Mouse (Mus musculus): Measurements from ENCODE around the gene Ccdc97.
"Not testable (repeated sequence)": the region's sequence is repeated elsewhere in the genome, so short reads cannot be mapped to it uniquely, and the experiment has no call there.

Ccdc97 gene

DNA sequence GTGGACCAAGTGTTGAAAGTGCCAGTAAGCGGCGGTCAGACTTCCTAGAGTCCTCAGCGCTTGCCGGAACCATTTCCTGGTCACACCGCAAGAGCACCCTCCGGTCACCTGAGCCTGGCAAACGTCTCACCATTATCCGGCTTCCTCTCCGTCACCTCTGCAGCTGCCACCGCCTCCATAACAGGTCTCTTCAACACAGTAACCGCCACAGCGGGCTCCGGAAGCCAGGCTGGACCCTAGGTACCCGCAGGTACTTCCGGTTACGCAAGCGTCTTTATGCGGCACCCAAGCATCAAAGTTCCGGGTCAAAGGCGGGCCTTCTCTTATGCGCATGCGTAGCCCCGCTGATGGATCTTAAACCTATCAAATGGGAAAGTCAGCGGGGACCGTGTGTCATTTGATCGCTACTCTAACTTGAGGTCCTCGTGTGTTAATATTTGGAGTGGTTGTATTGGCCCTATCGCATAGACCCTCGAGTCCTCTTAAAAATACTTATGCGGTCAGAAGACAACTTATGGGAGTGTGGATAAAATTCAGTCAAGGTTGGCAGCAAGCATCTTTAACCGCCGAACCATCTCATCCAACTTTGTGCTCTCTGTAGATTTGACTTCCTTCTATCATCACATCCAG is at the start of gene Ccdc97:
Gene Ccdc97 (minus strand): TSS at position 301 of the 630 bp plus-strand sequence.
- DNase-seq: peak; percentile 95

DNA sequence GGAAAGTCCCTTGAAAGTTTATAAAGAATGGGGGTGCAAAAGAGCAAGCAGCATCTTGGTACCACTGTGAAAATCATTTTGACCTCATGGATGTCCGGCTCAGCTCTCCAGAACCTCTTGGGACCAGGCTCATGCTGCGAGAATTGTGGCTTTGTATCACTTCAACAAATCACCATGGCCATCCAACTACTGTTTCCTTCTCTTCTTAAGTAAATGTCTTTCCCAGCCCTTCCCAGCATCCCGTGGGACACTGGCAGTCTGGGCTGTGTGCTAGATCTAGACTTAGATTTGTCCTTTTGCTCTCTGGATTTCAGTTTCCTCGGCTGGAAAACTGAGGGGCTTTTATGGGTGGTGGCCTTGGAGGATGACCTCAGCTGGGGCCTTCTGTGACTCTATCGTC is 49.3 kb upstream of the Ccdc97 start:
- no peak for DNase-seq

DNA sequence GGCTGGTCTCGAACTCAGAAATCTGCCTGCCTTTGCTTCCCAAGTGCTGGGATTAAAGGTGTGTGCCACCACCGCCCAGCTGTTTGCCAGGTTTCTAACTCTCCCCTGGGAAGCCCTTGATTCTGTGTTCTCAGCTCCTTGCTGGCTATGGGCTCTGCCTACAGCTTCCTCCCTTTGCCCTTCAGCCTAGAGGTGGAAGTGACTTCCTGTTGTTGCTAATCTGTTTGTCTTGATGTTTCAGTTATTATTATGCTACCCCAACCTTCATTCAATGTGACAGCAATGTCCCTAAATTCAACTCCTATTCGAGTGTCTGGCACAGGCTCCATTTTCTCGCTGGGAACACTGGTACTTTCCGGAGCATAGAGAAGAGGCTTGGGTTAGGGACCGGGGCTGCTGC is 47.2 kb upstream of the Ccdc97 start:
- no peak for DNase-seq

DNA sequence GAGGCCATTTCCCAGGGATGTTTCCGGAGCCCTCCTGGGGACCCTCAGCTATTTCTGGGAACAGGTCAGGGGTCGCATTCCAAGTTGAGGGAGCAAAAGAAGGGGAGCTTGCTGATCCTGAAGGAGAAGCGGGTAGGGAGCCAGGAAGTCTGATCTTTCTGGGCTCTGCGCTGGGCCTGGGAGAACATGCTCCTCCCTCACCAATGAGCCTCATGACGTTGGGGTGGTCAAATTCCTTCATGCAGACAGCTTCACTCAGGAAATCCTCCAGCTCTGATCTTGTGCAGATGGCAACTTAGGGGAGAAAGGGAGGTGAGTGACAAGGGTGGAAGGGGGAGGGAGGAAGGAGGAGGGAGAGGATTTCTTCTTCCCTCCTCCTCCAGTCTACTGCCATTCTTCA is 45.3 kb upstream of the Ccdc97 start:
- peak; percentile 25 for DNase-seq

DNA sequence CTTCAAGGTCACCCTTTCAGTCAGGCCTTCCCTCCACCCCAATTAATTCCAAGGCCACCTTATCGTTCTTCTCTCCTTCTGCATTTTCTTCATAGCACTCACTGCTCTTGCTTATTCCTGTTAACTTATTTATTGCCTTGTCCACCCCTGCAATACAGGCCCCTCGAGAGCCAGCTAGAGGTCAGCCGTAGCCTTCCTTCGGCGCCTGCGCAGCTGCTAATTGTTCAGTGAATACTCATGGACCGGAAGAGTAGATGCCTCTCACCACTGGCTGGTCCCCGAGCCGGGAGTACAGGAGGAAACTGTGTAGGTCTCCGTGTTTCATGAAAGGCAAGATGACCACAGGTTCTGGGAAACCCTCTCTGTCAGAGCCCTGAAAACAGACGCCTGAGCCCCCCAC is 44.8 kb upstream of the Ccdc97 start:
- DNase-seq: peak; percentile 34

DNA sequence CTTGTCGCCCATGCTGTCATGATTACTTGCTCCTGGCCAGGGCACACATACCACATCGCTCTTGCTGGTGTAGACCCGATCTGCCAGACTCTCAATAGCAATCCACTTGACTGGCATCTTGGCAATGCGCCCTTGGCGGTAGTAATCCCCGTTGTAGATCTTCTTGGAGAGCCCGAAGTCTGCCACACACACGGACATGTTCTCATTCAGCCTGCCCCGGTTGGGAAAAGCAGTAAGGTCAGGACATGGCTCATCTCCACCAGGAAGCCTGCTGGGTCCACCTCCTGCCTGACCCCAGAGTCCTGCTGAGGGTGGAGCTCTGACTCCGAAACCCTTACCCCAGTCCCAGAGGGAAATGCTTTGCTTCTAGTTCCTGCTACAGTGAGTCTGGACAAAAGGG is 42.5 kb upstream of the Ccdc97 start:
- no peak for DNase-seq

DNA sequence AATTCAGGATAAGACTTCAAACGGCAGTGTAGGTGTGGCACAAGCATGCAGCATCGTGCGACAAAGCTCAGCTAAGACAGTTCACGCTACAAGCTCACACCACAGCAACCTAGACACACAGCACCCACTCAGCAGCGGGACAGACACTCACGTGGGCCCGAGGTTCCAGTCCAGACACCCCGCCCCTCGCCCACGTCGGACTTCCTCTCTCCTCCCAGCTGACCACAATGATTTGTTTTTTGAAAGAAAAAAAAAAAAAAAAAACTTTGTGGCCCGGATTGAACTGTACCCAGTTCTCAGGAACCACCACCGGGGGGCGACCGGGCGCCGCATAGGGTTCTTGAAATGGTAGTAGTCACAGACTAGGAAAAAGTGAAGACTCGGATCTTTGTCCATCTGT is 37.1 kb upstream of the Ccdc97 start:
- DNase-seq: peak; percentile 93

DNA sequence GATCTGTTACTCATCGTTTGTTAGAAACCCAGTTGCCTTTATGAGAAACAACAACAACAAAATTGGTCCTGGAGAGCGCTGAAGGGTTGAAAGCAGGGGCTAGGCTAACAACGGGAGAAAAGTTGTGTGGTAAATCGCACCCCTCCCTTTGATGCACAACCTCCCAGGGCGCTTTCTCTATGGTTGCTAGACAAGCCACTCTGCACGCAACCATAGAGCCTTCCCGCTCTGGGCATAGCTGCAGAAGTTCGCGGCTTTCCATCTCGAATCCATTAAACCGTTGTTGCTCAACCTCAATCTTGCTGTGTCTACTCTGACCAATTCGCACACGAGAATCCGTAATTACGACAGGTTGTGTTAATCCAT is 36.6 kb upstream of the Ccdc97 start:
- DNase-seq: no peak

DNA sequence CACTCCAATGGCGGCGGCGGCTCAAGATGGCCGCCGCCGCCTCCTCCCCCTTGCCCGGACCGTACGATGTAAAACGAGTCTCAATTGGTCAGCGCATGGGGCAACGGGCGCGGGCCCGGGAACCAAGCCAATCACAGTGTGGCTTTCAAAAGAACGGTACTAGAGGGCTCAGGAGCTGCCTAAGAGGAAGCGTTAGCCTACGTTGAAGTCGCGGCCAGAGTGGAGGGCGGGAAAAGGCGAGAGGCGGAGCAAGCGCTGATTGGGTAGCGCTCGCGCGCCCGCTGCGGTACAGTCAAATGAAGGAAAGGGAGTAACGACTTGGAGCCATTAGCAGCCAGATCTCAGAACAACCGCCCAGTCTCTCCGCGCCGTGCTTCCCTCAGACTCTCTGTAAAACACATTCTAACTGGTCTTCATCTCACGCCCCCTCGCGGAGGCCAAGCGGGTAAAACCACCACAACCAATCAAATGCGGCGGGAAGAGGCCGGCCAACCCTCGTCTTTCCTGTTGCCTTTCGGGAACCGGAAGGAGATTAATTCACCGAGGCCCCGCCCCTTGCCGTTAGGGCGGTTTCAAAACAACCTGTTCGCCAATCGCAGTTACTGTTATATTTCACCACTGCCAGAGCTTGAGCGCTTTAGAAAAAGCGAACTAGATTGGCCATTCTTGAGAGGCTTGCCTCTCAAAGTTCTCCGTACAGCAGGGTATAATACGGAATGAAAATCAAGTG is 36.0 kb upstream of the Ccdc97 start, which contains the start of gene Hnrnpul1:
Gene Hnrnpul1 (minus strand): TSS at position 20 of the 730 bp plus-strand sequence.
- DNase-seq: peak; percentile 100

DNA sequence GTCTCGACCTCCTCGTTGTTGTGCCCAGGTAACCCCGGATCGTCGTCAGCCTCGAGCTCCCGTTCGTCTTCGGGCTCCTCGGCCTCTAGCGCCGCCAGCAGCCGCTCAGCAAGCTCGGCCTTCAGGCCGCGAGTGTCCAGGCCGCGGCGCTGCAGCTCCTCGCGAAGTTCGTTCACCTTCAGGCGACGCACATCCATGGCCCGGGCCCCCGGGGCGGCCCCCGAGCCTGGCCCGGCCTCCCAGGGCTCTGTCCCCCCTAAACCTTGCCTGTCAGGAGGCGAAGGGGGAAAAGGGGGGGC is 35.5 kb upstream of the Ccdc97 start:
- no peak for DNase-seq

DNA sequence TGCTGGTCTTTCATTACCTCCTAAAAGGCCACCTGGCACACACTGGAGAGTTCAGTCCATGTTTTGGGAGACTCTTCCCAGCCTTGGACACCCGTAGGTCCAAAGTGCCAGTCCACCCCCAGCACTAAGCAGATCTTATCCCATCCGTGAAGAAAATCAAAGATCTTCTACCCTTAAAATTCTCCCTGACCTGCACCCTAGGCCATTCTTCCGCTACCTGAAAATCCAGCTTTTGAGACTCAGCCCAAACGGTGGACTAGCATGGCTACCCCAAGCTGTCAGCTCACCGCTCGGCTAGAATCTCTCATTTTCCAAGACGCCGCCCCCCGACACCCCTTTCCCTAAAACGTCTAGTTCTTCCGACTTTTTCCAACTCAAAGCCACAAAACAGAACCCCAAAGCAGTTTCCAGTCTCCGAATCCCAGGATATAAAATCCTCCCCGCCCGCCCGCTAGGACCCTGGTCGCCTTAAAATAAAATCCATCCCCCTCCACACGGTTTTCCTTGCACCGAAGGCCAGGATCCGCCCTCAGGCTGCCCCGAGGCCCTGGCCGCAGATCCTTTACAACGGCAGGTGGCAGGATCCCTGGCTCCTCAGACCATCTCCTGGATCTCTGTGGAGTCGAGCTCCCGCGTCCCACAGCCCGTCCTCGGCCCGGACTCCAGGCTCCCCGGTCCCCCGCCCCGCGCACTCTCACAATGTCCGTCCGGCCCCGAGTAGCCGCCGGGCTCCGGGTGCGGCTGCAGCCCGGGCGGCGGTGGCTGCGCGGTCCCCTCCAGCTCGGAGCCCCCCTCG is 35.0 kb upstream of the Ccdc97 start:
- peak; percentile 32 for DNase-seq

DNA sequence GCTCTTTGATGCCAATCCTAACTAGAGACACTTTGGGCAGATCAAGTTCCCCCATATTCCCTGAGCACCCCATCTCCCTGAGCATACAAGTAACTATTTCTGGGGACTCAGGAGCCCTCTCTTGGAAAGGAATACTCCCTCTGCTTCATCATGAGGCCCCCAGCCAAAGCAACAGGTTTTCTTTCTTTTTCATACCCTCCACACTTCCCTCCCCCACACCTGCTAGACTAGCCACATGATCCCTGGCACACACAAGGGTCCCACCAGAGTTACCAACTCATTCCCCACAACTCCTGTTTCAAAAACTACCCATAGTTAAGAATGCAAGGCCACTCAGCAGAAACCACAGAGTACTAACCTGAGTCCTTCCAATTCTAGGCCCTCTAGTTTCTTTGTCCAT is 34.2 kb upstream of the Ccdc97 start:
- no peak for DNase-seq

DNA sequence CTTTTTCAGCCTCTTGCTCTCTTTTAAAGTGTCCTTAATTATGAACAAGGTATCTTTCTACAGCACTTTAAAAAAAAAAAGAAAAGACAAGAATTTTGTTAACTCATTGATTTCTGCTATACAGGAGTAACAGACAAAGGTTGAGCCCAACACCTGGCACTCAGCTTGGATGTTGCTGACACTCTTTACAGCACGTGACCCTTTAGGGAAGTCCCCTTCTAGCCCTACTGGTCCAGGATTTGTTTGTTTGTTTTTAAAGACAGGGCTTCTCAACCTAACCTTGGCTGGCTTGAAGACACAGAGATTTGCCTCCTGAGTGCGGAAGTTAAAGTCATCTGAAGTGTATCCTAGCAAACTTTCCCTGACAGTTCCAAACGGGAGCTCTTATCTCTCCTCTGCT is 28.0 kb upstream of the Ccdc97 start:
- no peak for DNase-seq

DNA sequence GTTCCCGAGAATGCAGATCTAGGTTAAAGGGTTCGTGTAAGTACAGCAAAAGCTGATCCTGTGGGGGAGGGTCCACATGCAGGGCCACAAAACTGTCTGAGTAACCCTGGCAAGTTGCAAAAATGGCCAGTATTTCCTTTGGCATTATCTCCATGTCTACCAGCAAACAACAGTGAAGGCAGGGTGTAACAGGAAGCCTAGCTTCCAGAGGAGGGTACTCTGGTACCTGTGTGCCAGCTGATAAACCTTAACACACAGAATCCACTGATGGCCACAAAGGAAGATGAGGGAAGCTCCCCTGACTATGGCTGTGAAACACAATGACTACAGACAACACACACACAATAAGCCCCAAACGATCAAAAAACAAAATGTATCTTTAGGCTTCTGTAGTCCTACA is 19.4 kb upstream of the Ccdc97 start:
- no peak for DNase-seq

DNA sequence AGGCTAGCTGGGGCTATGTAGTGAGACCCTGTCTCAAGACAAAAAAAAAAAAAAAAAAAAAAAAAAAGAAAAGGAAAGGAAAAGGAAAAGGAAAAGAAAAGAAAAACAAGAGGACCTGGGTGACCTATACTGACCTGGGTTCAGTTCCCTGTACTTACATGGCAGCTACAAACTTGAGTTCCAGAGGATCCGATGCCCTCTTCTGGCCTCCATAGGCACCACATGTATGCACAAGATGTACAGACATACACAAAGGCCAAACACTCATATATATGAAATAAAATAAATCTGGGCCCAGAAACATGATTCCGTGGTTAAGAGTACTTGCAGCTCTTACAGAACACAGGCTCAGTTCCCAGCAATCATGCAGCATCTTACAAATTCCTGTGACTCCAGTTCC is 18.0 kb upstream of the Ccdc97 start:
- DNase-seq: no peak

DNA sequence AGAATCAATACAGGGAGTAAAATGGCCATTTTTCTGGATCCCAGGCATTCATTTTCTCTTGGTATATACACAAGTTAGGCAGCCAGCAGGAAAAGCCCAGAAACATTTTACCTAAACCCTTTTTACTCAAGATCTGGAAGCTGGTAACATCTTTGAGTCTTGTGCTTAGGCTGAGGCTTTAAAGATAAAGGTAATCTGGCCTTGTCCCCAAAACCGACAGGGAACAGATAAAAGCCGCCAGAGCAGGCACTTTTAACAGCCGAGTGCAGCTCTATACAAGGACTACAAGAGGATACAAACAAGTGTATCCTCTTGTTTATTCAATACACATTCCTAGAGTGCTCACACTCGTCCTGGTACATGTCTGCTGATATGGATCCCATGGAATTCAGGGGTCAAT is 16.1 kb upstream of the Ccdc97 start:
- no peak for DNase-seq

DNA sequence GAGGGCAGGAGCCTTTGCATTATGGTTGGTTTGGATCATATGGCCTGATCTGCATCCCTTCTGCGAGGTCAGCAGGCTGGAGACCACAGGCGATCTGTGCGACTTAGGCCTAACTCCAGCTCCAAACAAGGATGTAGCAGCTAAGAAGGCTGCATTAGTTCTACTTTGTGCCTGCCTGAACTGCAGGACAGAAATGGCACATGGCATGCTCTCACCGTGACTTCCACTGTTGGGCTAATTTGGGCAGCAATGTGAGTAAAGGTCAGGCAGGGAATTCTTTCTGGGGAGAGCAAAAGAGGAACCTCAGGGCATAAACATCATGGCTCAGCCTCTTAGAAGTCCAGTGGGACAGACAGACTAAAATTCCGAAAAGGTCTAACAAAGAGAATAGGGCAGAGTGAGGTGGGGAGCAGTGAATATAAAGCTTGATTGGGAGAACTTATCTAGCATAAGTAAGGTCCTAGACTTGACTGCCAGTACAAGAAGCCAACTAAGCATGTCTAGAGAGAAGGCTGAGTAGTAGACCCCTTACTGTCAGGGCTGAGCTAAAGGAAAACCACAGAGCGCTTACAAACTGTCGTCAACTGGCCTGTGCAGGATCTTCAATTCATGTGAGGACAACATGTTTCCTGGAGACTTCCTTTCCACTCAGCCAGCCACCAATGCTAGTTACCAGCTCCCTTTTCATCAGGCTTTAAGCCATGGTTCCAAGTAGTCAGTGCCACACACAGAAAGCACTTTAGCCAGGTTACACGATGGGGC is 12.6 kb upstream of the Ccdc97 start:
- DNase-seq: no peak

DNA sequence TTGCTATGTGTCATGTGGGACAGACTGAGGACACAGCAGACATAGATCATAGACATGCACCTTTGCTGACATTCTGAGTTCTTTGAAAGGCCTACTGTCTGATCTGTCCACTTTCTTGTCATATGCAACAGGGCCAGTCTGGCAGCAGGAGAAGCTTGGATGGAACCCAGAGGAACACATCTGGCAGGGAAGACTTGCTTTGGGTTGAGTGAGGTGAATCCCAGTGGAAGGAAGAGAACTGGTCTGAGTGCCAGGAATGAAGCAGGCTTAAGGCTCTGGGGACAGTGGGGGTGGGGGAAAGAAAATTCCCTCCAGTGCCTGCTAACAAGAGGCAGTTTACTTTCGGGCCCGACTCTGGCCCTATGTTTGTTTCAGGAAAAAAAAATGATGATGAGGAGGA is 11.0 kb upstream of the Ccdc97 start:
- DNase-seq: no peak

DNA sequence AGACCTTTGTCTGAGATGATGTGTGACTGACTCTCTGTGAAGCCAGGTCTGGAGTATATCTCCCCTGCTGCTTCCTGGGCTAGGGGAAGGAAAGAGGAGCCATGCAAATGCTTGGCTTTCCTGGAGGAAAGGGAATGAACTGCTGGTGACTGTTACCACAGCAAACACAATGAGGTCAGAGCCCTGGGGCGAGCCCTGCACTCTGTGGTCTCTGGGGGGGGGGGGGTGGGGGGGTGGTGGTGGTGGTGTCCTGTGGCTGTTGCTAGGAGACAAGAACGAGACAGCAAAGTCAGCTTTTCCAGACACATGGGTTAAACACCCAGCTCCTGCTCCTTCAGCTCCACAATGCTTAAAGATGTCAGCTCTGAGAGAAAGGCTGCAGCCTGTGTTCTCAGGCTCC is 10.5 kb upstream of the Ccdc97 start:
- no peak for DNase-seq

DNA sequence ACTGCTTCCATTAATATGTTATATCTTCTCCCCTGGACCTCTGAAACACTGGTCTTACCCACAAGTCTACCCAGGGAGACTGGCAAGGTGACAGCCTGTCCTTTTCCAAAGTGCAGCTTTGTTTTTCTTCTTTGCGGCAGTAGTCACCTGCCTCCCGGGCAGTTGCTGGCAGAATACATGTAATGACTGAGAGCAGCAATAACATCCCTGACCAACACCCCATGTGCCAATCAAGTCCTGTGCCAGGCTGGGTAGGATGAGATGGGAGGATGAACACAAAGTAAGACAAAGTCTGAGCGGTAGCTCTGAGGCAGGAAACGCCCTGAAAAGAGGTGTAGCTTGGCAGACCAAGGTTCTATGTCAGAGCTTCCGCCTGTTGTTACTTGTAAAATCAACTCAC is 8.9 kb upstream of the Ccdc97 start:
- DNase-seq: no peak

DNA sequence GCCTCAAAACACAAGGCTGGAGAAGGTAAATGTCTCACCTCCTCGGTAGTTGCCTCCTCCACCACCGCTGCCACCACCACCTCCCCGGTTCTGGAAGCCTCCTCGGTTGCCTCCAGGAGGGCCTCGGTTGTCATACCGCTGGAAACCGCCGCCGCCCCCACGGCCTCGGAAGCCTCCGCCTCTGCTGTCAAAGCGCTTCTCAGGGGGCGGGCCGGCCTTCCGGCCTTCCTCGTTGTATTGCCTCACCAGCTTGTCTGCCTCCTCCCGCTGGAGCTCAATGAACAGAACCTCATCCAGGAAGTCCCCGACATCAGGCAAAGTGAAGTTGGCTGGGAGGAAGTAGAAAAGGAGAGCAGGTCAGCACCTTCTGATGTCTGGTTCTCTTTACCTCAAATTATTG is 7.0 kb upstream of the Ccdc97 start:
- DNase-seq: no peak

DNA sequence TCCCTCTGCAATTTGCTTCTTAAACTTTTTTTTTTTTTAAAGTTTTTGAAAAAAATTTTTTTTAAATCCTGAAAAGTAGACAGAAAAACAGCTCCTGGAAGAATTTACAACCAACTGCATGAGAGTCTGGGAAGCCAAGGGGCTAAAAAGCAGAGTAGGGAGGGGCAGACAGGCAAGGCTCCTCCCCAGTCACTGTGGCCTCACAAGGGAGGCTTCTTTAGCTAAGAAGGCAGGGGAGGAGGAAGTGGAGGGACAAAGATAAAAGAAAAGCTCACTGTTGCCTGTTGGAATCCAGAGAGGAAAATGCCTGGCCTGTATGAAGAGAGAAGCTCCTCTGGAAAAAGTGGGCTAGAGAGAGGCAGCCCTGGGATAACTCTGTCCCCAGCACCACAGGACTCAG is 2.9 kb upstream of the Ccdc97 start:
- DNase-seq: not testable (repeated sequence)

DNA sequence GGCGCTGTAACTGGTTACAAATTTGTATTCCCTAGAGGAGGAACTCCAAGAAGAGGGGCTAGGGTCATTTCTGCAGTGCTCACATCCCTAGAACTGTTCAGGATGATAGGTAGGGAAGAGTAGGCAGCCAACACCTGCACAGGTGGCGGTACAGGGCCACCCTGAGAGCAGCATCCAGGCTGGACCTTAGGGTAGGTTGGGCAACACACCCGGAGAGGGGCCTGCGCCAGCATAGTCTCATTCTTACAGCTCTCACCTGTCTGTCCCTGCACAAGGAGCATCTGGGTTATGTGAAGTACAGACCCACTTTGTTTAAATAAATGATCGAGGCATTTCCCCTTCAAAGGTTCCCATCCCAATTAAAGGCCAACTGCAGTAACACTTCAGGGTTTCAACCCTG is 1.9 kb upstream of the Ccdc97 start:
- no peak for DNase-seq

All from kidney, adult 11 months (tissue).